Mouse (Mus musculus): ENCODE results near the gene Rxfp4.

The Rxfp4 gene

DNA sequence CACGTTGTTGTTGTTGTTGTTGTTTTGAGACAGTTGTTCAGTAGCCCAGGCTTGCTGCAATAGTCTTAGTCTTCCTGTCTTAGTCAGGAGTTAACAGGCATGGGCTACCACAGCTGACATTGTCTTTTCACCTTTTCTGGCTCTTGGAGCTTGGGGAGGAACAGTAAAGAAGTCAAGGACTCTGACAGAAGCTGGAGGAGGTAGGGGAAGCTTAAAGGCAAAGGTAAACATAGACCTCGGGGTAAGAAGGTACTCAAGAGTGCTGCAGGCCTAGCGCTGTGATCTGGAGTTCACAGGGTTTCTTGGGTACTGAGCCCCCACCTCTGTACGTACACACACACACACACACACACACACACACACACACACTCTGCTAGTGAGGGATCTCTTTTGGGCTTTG, 24.2 kb downstream of the Rxfp4 start:
- DNase-seq (ENCODE audit: low spot score): no peak

DNA sequence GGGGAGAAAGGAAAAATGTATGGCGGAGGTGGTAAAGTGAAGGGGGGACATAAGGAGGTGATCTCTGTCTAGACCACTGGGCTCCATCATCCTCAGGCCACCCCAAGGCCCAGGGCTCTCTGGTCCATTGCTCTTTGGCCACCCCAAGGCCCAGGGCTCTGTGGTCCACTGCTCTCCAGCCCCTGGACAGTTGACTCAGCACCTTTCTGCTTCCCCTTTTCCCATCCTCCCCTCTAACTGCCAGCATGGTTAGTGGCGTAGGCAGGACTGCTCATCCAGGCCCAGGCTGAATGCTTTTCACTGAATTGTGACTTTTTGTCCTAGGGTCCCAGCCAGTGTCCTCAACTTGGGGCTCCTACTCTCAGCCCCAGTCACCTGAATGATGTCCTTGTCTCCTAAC, 25.4 kb downstream of the Rxfp4 start:
- DNase-seq (ENCODE audit: low spot score): no peak

DNA sequence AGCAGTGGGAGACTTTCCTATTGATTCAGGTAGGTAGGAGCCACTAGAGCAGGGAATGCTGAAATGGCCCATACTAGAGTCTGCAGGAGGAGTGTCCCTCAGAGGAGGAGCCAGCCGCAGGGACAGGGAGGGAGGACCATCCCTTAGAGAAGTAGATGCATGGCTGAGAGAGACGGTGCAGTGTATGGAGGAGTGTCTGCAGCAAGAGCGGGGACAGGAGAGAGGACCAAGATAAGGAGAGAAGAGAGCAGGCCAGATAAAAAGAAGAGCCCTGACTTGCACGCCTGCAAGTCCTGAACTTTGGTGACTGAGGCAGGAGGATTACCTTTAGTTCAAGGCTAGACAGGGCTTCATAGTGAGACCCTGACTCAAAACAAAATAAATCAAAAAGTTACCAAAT, 25.8 kb downstream of the Rxfp4 start:
- DNase-seq (ENCODE audit: low spot score): no peak

DNA sequence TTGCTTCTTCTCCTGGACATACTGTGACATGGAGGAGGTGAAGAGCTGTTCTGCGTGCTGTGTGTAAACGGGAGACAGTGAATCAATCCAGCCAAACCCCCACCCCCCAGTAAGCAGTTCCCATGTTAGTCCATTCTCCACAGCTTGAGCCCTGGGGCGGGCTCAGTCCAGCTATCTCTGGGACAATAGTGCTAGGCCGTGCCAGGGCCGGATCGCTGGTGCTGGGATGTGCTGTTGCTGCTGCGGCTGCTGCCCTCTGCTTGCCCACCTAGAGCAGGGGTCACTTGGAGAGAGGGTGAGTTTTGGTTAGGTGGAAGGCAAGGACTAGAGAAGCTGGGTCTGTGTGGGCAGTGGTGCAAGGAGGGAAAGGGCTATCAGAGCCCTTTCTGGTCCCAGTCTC, 26.6 kb downstream of the Rxfp4 start:
- no peak for DNase-seq (ENCODE audit: low spot score)

DNA sequence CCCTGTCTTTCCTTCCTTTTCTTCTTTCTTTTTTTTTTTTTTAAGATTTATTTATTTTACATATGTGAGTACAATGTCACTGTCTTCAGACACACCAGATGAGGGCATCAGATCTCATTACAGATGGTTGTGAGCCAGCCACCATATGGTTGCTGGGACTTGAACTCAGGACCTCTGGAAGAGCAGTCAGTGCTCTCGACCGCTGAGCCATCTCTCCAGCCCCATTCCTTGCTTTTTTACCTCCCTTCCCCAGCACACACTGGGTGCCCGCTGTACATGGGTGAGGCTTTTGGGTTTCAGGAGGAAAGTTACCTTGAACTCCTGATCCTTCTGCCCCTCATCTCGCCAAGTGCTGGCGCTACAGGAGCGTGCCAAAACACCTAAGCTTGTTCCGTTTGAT, 27.4 kb downstream of the Rxfp4 start:
- no peak for DNase-seq (ENCODE audit: low spot score)

DNA sequence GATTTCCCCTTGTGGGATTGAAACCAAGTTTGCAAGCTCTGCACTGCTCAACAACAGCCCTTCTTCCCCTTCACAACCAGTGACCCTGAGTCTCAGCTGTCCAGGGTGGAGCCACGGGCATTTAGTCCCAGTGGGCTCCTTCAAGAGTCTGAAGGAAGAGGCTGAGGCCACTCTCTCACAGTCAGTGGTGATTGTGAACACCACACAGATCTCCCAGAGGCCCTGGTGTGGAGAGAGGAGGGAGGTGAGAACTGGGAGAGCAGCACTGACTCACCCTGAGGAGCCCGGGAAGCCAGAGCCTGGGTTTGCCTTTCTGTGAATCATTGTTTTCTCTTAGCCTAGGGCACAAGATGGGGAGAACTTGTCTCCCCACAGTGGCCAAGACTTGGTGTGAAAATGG, 28.0 kb downstream of the Rxfp4 start:
- DNase-seq (ENCODE audit: low spot score): no peak

DNA sequence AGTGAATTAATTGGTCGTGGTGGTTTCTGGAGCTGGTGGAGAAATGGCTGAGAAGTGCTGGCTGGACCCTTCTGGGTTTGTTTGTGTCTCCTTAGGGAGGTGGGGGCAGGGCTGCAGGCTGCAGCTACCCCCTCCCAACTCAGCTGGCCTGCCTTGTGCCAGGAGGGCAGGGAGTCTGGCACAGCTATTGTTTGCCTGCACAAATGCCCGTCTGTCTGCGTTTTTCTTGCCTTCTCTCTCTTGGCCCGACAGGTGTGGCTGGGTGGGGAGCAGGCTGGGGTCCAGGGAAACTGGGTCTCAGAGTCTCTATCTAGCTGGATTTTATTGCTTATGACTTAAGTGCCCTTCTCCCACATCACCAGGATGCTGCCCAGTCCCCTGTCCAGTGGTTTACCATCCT, 28.6 kb downstream of the Rxfp4 start:
- no peak for DNase-seq (ENCODE audit: low spot score)

DNA sequence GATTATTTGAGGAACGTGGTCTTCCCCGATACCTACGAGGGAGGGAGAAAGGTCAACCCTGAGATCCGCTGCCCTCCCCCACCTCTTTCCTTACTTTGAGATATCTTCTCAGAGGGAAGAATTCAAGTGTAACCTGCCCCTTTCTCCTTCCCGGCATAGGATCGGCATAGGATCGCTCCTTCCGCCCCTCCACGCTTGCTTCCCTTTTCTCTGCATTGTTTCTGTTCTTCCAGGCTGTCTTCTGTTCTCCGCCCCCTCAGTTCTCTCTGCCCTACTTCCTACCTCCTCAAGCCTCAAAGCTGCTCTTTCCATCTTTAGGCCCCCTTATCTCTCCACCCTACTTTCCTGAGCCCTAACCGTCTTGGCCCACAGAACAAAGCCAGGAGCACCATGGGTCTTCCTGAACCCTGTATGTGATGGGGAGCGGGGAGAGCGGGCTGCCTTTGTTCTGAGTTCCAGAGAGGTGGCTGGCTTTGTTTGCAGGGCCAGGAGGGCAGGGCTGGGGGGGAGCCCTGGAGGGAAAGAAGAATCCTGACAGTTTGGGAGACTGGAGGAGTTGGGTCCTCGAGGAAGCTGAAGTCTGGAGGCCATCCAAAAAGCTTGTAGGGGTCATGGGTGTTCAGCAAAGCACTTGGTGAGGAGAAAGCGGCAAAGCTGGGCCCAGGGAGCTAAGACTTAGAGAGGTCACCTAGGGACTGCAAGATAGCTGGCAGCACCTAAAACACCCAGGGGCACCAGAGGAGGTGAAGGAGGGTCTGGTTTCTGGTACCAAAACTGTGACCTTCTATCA, 29.4 kb downstream of the Rxfp4 start:
- no peak for DNase-seq (ENCODE audit: low spot score)

DNA sequence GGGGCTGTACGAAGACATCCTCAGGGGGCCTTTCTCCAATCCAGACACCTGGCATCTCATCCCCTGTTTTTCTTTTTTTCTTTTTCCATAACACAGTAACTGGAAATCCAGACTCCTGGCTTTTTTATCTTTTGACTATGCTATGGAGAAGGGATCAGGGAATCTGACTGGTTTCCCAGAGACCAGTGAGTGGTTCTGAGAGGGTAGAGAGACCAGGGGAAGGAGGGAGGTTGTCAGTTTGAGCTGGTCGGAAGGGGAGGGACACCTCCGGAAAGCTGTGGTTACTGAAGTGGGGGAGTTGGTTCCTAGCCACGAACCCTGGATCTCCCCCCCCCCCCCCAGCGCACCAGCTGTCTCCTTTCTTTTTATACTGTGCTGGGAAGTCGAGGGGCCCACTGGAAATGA, 30.0 kb downstream of the Rxfp4 start:
- no peak for DNase-seq (ENCODE audit: low spot score)

DNA sequence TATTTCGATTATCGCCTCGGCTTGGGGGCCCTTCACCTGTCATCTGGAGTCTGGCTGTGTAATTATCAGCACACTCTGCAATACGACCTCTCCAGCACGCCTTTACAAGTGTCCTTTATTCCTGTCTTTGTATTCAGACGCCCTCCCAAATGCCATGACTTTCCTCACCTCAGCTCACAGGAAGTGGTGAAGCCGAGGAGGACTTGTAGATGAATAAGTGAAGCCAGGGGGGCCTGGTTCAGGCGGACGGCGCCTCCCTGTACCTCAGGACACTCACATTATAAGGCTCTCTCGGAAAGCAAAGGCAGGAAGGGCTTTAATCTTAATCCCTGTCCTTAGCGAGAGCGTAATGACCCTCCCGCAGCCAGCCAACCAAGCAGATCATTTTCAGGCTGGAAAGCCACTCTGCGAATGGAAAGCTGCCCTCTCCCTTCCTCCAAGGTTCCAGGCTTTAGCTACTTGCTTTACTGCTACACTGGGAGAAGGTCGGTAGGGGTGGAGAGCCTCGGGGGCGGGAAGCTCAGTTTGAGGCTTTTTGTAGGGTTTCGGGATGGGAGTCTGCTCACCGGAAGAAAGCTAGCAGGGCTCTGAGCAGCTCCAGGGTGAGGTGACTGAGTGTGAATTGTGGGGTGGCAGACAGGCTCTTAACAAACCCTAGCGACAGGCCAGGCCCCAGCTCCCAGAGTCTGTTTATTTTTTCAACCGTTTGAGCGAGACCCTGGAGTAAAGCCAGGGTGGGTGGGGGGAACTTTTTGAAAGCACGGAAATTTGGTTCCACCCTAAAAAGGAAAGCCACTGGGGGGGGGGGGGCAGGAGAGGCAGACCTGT, 30.6 kb downstream of the Rxfp4 start:
- DNase-seq (ENCODE audit: low spot score): peak; percentile 70

DNA sequence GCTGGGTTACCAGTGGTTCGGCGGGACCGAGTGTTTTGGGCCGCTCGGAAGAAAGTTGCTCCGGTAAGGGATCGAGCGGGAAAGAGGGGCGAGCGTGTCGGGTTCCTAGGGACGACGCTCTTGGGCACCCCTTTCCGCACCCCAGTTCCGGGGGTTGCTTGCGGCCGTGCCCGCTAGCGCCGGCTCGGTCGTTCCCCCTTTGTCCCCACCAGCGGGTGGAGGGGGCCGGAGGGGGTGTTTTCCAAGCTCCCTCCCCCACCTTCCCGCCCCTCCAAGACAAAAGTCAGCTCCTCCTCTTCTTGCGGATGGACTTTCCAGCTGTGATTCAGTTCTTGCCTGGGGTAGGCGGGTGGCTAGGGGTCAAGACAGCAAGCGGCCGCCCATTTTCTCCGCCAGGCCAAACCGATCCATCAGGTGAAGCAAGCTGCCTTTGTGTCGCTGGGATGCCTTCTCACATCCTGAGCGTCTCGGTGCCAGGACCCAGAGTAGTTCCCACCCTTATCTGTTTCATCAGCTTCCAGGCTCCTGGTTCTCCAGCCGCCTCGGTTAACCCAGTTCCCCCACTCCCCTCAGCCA, 31.3 kb downstream of the Rxfp4 start:
- peak; percentile 76 for DNase-seq (ENCODE audit: low spot score)

DNA sequence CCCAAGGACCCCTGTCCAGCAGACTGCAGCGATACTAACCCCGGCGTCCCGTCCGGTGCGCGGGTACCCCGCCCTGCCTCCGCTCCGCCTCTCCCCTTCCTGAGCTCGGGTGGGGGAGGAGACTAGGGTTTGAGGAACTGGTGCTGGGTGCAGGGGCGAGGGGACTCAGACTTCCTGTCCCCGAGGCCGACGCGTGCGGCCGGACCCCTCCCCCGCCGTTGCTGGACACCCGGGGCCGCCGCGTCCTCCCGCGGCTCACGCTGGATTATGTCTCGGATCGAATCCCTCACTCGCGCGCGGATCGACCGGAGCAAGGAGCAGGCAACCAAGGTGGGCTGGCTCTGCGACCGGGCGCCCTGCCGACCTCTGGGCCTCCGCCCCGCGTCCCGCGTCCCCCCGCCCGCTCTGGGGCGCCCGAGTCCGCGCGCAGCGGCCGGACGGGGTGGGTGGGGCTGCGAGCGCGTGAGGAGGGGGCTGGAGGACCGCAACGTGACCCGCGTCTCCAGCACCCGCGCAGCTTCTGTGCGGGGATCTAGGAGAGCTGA, 31.9 kb downstream of the Rxfp4 start:
- peak; percentile 89 for DNase-seq (ENCODE audit: low spot score)

DNA sequence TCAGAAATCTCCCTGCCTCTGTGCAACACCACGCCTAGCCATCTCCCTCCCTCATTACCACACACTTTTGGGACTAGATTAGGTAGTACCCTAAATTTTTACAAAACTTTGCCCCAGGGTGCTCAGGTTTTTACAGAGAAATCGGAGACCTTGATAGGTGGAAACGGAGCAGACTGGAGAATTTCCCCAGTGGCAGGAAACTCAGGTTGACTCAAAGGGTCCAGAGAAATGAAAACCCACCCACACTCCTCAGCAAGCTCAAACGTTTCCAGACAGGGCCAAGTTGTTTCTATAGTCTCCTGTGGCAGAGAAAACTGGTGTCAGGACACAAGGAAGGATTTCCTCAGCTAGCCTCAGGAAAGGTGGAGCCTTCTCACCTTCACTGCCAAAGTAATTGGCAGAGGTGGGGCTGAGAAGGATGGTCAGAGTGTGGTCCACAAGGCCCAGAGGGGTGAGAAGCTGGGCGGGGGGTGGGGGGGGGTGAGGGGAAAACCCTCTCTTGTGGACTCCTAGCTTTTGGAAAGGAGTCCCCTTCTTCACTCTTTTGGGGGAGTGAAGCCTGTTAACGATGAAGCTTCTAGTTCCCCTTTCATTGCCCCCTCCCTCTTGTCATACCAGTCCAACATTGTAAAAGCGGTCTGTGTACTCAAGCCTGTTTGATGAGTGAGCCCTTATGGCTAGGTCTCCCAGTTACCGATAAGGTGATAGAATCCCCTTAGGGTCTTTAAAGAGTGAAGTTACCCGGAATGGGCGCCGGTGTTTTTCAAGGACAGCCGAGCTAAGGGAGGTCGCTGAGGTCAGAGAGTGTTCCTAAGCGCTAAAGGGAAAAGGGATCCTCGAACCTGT, 32.6 kb downstream of the Rxfp4 start:
- DNase-seq (ENCODE audit: low spot score): no peak

DNA sequence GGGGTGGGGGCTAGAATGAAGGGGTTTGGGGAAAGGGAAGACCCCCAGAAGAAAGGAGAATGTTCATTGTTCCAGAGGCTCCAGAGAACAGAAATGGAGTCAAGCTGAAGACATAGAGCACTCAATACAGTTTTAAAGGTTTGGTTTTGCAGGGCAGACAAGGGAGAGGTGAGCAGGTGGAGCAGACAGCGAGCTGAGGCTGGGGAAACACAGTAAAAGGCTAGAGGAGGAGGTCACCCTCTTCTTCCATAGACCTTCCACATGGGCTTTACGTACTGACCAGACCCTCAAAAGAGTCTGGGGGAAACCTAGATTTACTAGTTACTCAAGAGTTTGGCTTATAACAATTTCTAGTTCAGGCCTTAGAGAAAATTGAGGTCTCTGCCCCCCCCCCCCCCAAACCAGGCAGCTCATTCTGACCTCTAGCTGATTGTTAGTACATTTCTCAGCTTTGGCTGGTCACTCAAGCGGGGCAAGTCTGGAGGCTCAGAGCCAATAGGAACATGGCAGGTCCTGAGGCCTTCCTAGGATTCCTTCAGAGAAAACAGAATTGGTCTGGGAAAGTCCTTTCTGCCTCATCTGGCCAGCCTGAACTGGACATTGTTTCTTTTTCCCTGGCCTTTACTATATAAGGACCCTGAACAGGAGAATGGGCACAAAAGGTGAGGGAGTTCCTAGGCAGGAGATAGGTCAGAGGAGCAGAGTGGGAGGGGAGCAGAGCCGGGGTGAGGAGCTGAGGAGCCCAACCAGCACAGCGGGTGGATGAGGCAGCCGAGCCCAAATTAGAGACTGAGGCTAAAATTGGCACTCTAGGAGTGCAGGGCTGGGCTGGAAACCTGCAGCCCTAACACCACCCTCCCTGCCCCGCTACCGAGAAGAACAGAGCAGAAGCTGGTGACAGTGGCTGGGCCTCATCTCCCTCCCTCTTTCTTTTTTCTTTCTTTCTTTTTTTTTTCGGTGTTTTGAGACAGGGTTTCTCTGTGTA, 33.5 kb downstream of the Rxfp4 start:
- DNase-seq (ENCODE audit: low spot score): no peak

DNA sequence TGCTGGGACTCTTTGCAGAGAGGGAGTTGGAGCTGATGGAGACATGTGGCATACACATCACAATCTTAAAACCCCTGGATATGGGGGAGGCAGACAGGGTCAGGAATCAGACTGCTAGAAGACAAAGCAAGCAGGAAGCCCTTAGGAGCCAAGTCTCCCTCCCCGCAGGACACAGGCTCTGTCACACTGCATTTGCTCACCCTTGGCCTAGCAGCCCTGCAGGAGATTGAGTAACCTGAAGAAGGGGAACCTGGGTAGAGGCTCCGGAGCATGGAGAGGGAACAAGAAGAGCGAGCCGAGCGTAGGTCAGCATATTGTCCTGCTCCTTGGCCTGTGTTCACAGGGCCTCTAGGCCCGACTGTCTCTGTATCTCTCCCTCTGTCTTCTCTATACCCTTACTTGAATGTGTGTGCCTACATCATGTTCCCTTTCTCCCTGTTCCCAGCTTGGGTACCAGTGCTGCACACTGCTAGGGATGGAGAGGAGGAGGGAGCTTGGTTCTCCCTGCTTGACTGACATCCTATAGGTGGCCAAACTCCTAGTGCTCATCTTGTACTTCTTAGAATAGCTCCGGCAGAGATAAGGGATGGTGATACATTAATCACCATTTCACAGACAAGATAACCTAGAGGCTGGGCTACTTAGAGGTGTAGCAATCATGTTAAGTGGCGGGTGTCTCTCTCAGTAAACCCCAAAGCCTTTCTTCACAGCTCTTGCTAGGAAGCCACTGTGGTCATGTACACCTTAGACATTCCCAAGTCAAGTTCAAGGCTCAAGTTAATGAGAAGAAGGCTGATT, 34.7 kb downstream of the Rxfp4 start:
- no peak for DNase-seq (ENCODE audit: low spot score)

DNA sequence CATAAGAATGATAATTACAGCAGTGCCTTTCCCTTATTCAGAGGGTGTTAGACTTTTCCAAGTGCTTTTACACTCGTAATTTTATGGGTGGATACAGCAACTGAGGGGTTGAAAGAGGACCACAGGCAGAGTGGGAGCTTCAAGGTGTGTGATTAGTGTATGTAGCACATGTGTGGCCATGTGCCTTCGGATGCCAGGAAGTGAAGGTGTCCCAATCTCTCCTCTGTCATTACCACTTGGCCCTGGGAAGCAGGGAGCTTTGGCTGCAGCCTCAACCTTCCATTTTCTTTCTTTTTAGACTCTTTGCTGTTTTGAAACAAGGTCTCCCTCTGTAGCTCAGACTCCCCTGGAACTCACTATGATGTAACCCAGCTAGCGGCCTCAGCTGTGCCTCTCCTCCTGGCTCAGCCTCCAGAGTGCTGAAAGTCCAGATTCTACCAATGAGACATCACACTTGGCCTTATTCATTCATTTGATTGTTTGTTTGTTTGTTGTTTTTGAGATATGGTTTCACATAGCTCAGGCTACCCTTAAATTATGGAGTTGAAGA, 35.9 kb downstream of the Rxfp4 start:
- DNase-seq (ENCODE audit: low spot score): no peak

DNA sequence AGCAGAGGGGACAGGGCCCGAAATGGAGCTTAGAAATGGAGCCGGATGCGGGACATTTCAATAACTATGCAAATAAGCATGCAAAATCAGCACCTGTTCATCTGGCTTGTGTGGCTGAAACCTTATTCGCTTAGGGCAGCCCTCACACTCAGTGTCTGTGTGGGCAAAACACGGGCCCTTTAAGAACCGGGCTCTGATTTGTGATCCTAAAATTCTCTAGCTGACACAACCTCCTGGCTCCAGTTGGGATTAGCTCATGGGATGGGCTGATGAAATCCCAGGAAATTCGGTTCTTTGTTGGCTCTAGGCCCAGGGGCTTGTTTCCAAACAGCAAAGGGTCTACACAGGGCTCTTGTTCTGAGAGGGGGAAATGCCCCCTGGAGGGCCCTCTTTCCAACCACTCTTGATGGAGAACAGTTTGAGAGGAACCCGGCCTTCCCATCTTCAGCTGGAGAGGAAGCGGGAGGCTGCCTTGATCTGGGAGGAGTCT, 37.0 kb downstream of the Rxfp4 start:
- DNase-seq (ENCODE audit: low spot score): peak; percentile 61

DNA sequence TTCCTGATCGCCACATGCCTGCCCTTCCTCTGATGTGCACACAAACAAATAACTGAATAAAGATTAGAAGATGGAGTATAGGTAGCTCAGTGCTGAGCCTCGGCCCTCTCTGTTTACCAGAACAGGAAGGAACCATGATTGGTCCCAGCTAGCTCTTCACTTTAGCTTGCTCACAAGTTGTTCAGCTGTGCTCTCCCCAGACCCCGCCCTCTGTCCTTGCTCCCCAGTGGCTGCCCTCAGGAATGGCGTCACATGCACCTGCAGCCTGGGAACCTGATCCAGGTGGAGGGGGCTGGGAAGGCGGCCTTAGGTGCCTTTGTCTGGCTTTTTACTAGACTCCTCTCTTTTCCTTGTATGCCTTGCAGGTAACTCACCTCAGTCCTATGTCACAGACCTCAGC, 37.8 kb downstream of the Rxfp4 start:
- peak; percentile 70 for DNase-seq (ENCODE audit: low spot score)

DNA sequence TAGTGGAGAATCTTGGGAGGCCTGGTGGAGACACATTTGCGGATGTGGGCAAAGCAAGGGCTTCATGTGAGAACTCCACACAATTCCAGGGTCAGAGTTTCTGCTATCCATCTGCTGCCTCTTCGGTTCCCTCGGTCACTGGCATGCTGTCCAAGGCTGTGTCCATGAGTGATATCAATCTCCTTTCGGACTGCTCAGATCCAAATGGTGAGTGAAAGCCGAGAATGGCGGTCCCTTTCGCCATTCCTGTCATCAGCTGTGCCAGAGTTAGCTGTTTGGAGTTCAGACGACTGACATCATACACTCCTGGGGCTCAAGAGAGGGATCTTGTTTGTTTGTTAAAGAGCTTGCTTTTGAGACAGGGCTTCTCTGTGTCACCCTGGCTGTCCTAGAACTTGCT, 38.5 kb downstream of the Rxfp4 start:
- no peak for DNase-seq (ENCODE audit: low spot score)
